Mouse (Mus musculus): ENCODE measurements around the gene Ccl20.

The Ccl20 gene

DNA sequence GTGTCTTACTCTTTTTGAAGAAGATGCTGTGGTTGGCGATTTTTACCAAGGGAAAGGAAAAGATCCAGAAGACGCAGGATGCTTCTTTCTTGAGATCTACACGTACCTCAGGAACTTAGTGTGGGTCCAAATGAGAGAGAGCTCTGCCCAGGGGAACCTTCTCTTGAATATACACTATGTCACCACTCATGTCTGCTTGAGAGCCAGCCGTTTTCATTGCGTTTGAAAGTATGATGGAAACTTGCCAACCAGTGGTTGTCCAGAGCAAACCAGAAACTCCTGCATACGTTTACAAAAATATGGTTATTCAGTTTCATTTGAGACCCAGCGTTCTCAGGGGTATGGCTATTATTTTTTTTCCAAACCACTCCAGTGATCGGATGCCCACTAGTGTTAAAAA is 24.9 kb downstream of the Ccl20 start:
- DNase-seq (ENCODE audit: low spot score) = no peak

DNA sequence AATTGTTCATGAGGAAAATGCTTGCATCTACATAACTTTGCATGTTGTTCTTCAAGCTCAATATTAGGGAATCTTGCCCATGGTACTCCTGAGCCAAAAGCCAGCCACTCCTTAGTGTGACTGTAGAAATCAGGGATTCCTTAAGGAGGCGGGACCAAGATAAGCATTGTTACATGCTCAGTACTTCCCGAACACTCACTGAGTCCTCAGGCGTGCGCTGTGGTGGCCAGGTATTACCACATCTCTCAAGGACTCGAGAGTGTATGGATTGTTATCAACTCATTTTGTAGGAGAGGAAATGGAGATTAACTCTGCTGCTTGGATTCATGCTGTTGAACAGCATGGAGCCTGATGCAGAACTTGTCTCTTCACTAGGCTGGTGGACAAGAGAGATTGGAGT is 25.5 kb downstream of the Ccl20 start:
- DNase-seq (ENCODE audit: low spot score) = no peak

DNA sequence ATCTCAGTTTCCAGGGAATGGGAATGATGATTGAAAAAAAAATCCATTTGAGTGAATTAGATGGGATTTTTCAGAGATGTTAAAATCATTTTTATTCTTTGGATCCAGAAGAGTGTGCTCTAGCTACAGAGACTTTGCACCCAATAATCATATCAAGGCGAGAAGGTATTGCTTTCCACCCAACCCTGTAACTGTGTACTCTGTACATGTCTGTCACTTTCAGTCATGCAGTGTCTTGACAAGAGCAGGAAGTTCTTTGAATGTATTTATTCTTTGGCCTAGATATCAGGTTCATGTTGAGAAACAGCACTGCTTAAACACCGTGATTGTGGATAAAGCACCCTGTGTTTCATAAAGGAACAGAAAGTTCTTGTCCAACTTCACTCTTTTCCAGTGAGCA is 30.0 kb downstream of the Ccl20 start:
- no peak for DNase-seq (ENCODE audit: low spot score)

DNA sequence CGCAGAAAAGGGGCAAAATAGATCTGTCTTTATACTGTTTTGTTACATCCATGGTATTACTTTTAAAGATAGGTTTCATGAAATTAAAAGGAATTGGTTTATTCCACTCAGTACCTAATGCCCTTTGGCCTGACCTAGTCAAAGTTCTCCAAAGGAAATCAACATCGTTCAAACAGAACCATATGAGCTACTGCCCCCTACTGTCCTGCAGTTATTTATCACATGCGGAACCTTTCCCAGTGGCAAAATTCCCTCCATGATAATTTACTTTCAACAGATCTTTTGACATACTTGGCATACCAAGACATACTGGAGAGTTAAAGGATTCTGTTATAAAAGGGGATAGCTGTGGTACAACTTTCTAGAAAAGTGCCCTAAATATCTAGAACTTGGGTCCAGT is 33.7 kb downstream of the Ccl20 start:
- no peak for DNase-seq (ENCODE audit: low spot score)

DNA sequence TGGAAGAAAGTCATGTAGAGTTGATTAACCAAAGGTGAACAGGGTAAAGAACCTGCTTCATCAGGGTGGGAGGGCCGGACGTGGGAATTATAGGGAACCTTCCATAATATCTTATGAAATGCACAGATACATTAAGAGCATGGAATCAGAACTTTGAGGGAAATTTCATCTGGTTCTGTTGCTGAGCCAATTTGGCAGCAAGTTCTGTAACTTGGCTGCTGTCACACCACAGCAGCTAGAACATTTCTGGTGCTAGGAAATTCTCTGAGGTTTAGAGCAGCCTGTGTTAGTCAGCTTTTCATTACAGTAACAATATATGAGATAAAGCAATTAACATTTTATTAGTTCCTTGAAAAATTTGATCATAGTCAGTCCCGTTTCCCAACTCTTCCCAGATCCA is 36.4 kb downstream of the Ccl20 start:
- no peak for DNase-seq (ENCODE audit: low spot score)

DNA sequence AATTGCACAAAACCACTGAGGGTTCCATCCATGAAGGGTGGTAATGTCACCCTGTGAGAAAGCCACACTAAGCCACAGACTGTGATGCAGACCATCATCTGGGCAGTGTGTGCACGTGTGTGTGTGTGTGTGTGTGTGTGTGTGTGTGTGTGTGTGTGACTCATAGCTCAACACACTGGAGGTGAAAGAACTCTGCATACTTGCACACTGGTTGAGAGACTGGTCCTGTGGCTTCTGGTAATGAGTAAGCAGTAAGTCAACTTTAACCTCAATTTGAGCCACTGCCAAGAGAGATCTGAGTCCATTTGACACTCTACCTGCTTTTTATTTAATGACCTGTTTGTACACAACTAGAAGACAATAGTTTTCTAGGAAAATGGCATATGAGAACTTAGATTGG is 40.3 kb downstream of the Ccl20 start:
- no peak for DNase-seq (ENCODE audit: low spot score)

DNA sequence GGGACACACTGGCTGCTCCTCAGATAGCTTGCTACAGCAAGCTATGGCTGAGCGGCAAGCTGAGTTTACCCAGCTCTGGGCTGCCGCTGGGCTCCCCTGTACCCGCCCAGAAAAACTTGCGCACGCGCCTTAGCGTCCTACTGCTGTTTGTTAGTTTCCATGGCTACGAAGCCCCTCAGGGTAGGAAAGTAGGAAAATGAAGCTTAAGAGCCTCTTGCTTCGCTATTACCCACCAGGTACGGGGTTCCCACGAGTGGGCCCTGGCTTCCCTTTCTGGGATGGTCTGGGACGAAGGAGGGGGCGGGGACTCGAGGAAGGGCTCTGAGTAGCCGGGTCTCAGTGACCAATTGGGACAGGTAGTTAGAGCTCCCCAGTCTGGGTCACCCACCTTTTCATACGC is 43.0 kb downstream of the Ccl20 start, which contains the start of gene Daw1:
Gene Daw1 (plus strand): TSS at position 150 of the 400 bp plus-strand sequence.
- peak; percentile 43 for DNase-seq (ENCODE audit: low spot score)

DNA sequence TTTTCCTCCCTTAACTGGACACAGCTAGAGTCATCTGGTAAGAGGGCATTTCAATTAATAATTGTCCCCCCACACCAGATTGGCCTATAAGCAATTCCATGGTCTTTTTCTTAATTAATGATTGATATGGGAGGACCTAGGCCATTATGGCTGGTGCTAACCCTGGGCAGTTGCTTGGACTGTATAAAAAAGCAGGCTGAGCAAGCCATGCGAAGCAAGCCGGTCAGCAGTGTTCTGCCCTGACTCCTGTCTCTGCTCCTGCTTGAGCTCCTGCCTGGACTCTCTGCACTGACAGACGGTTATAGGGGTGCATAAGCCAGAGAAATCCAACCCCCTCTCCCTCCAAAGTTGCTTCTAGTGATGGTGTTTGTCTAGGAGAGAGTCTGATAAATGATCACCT is 45.1 kb downstream of the Ccl20 start:
- no peak for DNase-seq (ENCODE audit: low spot score)

DNA sequence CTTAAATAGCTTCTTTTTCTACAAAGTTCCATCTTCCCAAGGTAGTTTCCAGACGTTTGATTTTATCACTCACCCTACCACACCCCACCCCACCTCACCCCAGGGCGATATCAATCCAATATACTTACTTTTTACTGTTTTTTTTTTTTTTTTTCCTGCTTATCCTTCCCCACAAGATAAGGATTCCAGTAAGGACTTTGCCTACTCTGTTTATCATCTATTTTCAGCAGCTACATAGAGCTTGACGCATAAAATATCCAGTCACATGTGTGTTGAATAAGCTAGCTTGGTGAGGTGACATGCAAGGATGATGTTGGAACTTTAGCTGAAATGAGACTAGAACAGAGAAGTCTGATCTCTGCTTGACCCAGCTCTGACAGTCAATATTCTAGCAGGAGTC is 47.5 kb downstream of the Ccl20 start:
- no peak for DNase-seq (ENCODE audit: low spot score)
